Mouse (Mus musculus) neutrophil, adult 5-6 weeks (primary cell): ENCODE results near the gene Olfr401. TPM values are rescaled to one million over a fixed set of nuclear protein-coding genes. Genes with fewer than 3 reads are reported as not detected.
"Not testable (repeated sequence)": the region's sequence is repeated elsewhere in the genome, so short reads cannot be mapped to it uniquely, and the experiment has no call there.

ENCODE experiments used
- ATAC-seq: fragments of 151-379, 151-347 bp; 2 replicates; pipeline ENCODE4 v1.8.0; 2017; ENCODE audit warnings: mild to moderate bottlenecking, moderate TSS enrichment; ENCODE audit not compliant: insufficient number of reproducible peaks, poor library complexity, low FRiP score, severe bottlenecking; ENCODE audit errors: extremely low read depth
- total RNA-seq: library from RNA; stranded (forward); fragments of 200-1000 nt; gene quantifications from 2 replicates; pipeline ENCODE4 v1.2.3, GENCODE M21; 2017

Gene Olfr401
- total RNA-seq = not detected in 2 replicates

GRCm38 (mm10) chr11:74113412-74113811 is at the start of gene Olfr401:
Gene Olfr401 (plus strand): TSS chr11:74113712.
- no peak for ATAC-seq

GRCm38 (mm10) chr11:74069655-74070054 is 43.9 kb upstream of the Olfr401 start, which contains the start of gene Zfp616:
Gene Zfp616 (plus strand): TSS chr11:74069955.
- no peak for ATAC-seq

GRCm38 (mm10) chr11:74100724-74101123 is 12.8 kb upstream of the Olfr401 start:
- ATAC-seq = 0 out of 2 replicates have a peak, but pooled peaks have one; percentile 55

- ATAC-seq = no peak
These were observed 12.0 kb upstream of the Olfr401 start for GRCm38 (mm10) chr11:74101507-74101906.

GRCm38 (mm10) chr11:74105066-74105465 is 8.4 kb upstream of the Olfr401 start:
- ATAC-seq = no peak

- not testable (repeated sequence) for ATAC-seq
These were observed 26.5 kb downstream of the Olfr401 start for GRCm38 (mm10) chr11:74140001-74140400.

GRCm38 (mm10) chr11:74145866-74146265 is 32.4 kb downstream of the Olfr401 start:
- no peak for ATAC-seq

- no peak for ATAC-seq
These were observed 39.7 kb downstream of the Olfr401 start, which contains the start of gene Olfr402 for GRCm38 (mm10) chr11:74153229-74153628. Gene Olfr402 (plus strand): TSS chr11:74153529.

GRCm38 (mm10) chr11:74168771-74169170 is 55.3 kb downstream of the Olfr401 start:
- no peak for ATAC-seq

Other genes with a start within 250 kb of the Olfr401 start
- gene Olfr394, start 222.9 kb upstream of the Olfr401 start, total RNA-seq = 0.12 TPM in 1 of 2 replicates, not detected in the other
- gene Olfr395, start 204.4 kb upstream of the Olfr401 start, total RNA-seq = 0.12 TPM in 1 of 2 replicates, not detected in the other
- gene Olfr23, start 177.0 kb upstream of the Olfr401 start, total RNA-seq = not detected in 2 replicates
- not detected in 2 replicates for gene Olfr397, start 152.9 kb upstream of the Olfr401 start, total RNA-seq
- not detected in 2 replicates for gene Olfr398, start 123.3 kb upstream of the Olfr401 start, total RNA-seq
- gene Olfr139, start 57.2 kb upstream of the Olfr401 start, total RNA-seq = not detected in 2 replicates
- gene Olfr399, start 57.1 kb upstream of the Olfr401 start, total RNA-seq = not detected in 2 replicates
- gene Zfp616, start 43.8 kb upstream of the Olfr401 start, total RNA-seq = not detected in 2 replicates
- gene Olfr402, start 39.8 kb downstream of the Olfr401 start, total RNA-seq = 0.12 TPM in 1 of 2 replicates, not detected in the other
- not detected in 2 replicates for gene Olfr403, start 72.5 kb downstream of the Olfr401 start, total RNA-seq
- gene Olfr43, start 97.7 kb downstream of the Olfr401 start, total RNA-seq = not detected in 2 replicates
- gene Olfr406, start 146.1 kb downstream of the Olfr401 start, total RNA-seq = not detected in 2 replicates
- gene Olfr59, start 170.0 kb downstream of the Olfr401 start, total RNA-seq = 0.70 TPM in 1 of 2 replicates, not detected in the other
- not detected in 2 replicates for gene Olfr410, start 224.3 kb downstream of the Olfr401 start, total RNA-seq
- gene Olfr411, start 238.9 kb downstream of the Olfr401 start, total RNA-seq = not detected in 2 replicates
- not detected in 2 replicates for gene Olfr412, start 248.4 kb downstream of the Olfr401 start, total RNA-seq